ENCODE assay signal across 8 mouse cellular contexts in the genomic region with DNA sequence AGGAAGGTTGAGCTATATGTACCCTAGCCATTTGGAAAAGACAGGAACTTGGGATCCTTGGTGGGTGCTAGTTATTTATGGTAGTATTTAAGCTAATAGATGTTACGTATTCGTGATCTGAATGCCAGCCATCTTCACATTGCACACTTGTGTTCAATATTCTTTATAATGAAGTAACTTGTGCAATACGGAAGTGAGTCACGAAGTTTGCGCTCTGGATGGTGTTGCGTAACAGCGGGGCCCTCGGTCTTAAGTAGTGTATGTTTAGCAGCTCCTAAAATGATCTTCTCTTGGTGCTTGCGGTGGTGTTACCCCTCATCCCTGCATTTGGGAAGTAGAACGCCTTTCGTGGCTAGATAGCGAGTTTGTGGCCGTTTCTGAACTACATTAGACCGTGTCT. TPM values are rescaled to one million over a fixed set of nuclear protein-coding genes. Genes with fewer than 3 reads are reported as not detected.
DNase-seq lines count a peak whose midpoint lies in the region; ATAC-seq and TF ChIP-seq lines count a peak whose summit lies in the region.

No protein-coding gene starts in this region.

- H3K4me2 ChIP-seq in embryonic facial prominence, embryonic 15.5 days (replicated peaks): peak overlapping the region; percentile 95
- H3K4me2 ChIP-seq in hindbrain, embryonic 12.5 days (replicated peaks): peak overlapping the region; percentile 97
- H3K4me2 ChIP-seq in liver, embryonic 11.5 days: peak overlapping the region; percentile 72

- 24% methylated on average over 14 of the region's 14 CpGs for WGBS in embryonic facial prominence, embryonic 15.5 days
- WGBS in hindbrain, embryonic 12.5 days: 37% methylated on average over 14 of the region's 14 CpGs
- WGBS in liver, embryonic 11.5 days: 13% methylated on average over 14 of the region's 14 CpGs

- peak overlapping the region; percentile 58; the same call in 1 of the 2 replicates for H3K9ac ChIP-seq in embryonic facial prominence, embryonic 15.5 days
- peak overlapping the region; percentile 78; the same call in 1 of the 2 replicates for H3K9ac ChIP-seq in hindbrain, embryonic 12.5 days
- H3K9ac ChIP-seq in liver, embryonic 11.5 days (ENCODE audit: low read depth, low read length): peak overlapping the region; percentile 88

- peaks cover 48% of the 10 kb centered on the region for H3K4me1 ChIP-seq in G1E (ENCODE audit: insufficient read depth, low read depth, low read length)
- H3K4me1 ChIP-seq in embryonic facial prominence, embryonic 15.5 days: peaks cover 33% of the 10 kb centered on the region
- peaks cover 22% of the 10 kb centered on the region for H3K4me1 ChIP-seq in hindbrain, embryonic 12.5 days
- peaks cover 6% of the 10 kb centered on the region; the same call in 1 of the 2 replicates for H3K4me1 ChIP-seq in liver, embryonic 11.5 days (replicated peaks; ENCODE audit: control insufficient read depth, insufficient read depth, low read length)

- no peaks in the 10 kb centered on the region for H3K27me3 ChIP-seq in G1E (ENCODE audit: insufficient read depth, low read length)
- H3K27me3 ChIP-seq in embryonic facial prominence, embryonic 15.5 days: no peaks in the 10 kb centered on the region
- no peaks in the 10 kb centered on the region for H3K27me3 ChIP-seq in hindbrain, embryonic 12.5 days
- H3K27me3 ChIP-seq in liver, embryonic 11.5 days (replicated peaks; ENCODE audit: control insufficient read depth, insufficient read depth, low read length): no peaks in the 10 kb centered on the region

- peak overlapping the region; percentile 81 for H3K4me3 ChIP-seq in G1E (ENCODE audit: low read depth, low read length)
- H3K4me3 ChIP-seq in embryonic facial prominence, embryonic 15.5 days (replicated peaks): peak overlapping the region; percentile 97
- peak overlapping the region; percentile 87 for H3K4me3 ChIP-seq in hindbrain, embryonic 12.5 days
- H3K4me3 ChIP-seq in liver, embryonic 11.5 days (ENCODE audit: low read depth, low read length): peak overlapping the region; percentile 73

- H3K36me3 ChIP-seq in G1E (replicated peaks): peaks cover 43% of the 10 kb centered on the region
- peaks cover 18% of the 10 kb centered on the region for H3K36me3 ChIP-seq in embryonic facial prominence, embryonic 15.5 days
- H3K36me3 ChIP-seq in hindbrain, embryonic 12.5 days: peaks cover 25% of the 10 kb centered on the region
- peaks cover 8% of the 10 kb centered on the region for H3K36me3 ChIP-seq in liver, embryonic 11.5 days (ENCODE audit: control insufficient read depth, insufficient read depth, low read length)

- H3K9me3 ChIP-seq in G1E (replicated peaks): no peaks in the 10 kb centered on the region
- H3K9me3 ChIP-seq in embryonic facial prominence, embryonic 15.5 days (replicated peaks): no peaks in the 10 kb centered on the region
- H3K9me3 ChIP-seq in hindbrain, embryonic 12.5 days (replicated peaks): no peaks in the 10 kb centered on the region
- H3K9me3 ChIP-seq in liver, embryonic 11.5 days (ENCODE audit: control insufficient read depth, low read length): no peaks in the 10 kb centered on the region

- peak; percentile 36 for ATAC-seq in G1E (ENCODE audit: extremely low read depth, insufficient number of reproducible peaks, low FRiP score, poor library complexity, severe bottlenecking)
- ATAC-seq in embryonic facial prominence, embryonic 15.5 days (ENCODE audit: insufficient number of reproducible peaks, low FRiP score, low TSS enrichment, low read depth): no peak
- no peak for ATAC-seq in hindbrain, embryonic 12.5 days (ENCODE audit: low FRiP score)
- no peak for ATAC-seq in liver, embryonic 11.5 days (replicated peaks; ENCODE audit: low FRiP score)
- ATAC-seq in monocyte, adult 5-6 weeks (replicated peaks; ENCODE audit: insufficient number of reproducible peaks, low FRiP score, low TSS enrichment, poor library complexity, severe bottlenecking): peak; percentile 57

- no peak for TF ChIP-seq CTCF in G1E (IDR thresholded peaks at IDR 0.05; ENCODE audit: low read depth, low read length)

- peak; percentile 61 to 67 for DNase-seq in B cell, adult 2 months
- DNase-seq in G1E (ENCODE audit: low spot score): peak; percentile 48
- no peak for DNase-seq in liver, embryonic 11.5 days (ENCODE audit: low spot score)
- DNase-seq in retina, postnatal 1 day: no peak
- DNase-seq in cerebellum, adult 8-10 months: no peak

- H3K27ac ChIP-seq in embryonic facial prominence, embryonic 15.5 days (replicated peaks): peak overlapping the region; percentile 80
- H3K27ac ChIP-seq in hindbrain, embryonic 12.5 days: no peak overlapping the region
- peak overlapping the region; percentile 76 for H3K27ac ChIP-seq in liver, embryonic 11.5 days (ENCODE audit: low read depth, low read length)

RNA-seq across cellular contexts. Expression of gene H2afj, which starts 1.0 kb away (rescaled TPM):
- total RNA-seq in G1E (2014; fragmentation: Nextera tagmentation) (17.4 and 23.6 TPM in 2 replicates), G1E (2017) (84.6 and 98.5 TPM in 2 replicates)
- 479 and 625 TPM in 2 replicates for polyA plus RNA-seq in G1E (2012)
- polyA plus RNA-seq in embryonic facial prominence, embryonic 15.5 days (2015; fragmentation: Nextera tagmentation; extraction: Ambion mirVana): 151 and 155 TPM in 2 replicates
- polyA plus RNA-seq in hindbrain, embryonic 12.5 days (2016; fragmentation: Nextera tagmentation; extraction: Ambion mirVana): 115 and 121 TPM in 2 replicates
- 186 and 193 TPM in 2 replicates for polyA plus RNA-seq in liver, embryonic 11.5 days (2014; fragmentation: Nextera tagmentation; extraction: Ambion mirVana)
- 54.2 to 78.4 TPM (median 59.5 TPM) in 3 replicates for total RNA-seq in monocyte, adult 5-6 weeks (2017)

RNA-seq across cellular contexts. Expression of gene Hist4h4, which starts 4.9 kb away (rescaled TPM):
- total RNA-seq in G1E (2014; fragmentation: Nextera tagmentation) (179 and 196 TPM in 2 replicates), G1E (2017) (60.9 and 79.0 TPM in 2 replicates)
- 0.89 and 6.6 TPM in 2 replicates for polyA plus RNA-seq in G1E (2012)
- polyA plus RNA-seq in embryonic facial prominence, embryonic 15.5 days (2015; fragmentation: Nextera tagmentation; extraction: Ambion mirVana): 0.53 and 0.69 TPM in 2 replicates
- polyA plus RNA-seq in hindbrain, embryonic 12.5 days (2016; fragmentation: Nextera tagmentation; extraction: Ambion mirVana): 0.51 and 0.72 TPM in 2 replicates
- polyA plus RNA-seq in liver, embryonic 11.5 days (2014; fragmentation: Nextera tagmentation; extraction: Ambion mirVana): 0.43 and 0.88 TPM in 2 replicates
- total RNA-seq in monocyte, adult 5-6 weeks (2017): 2.3 to 11.2 TPM (median 4.9 TPM) in 3 replicates

RNA-seq across cellular contexts. Expression of gene BC049715, which starts 18.3 kb away (rescaled TPM):
- 2.0 and 2.6 TPM in 2 replicates for total RNA-seq in G1E (2014; fragmentation: Nextera tagmentation)
- 1.5 and 1.9 TPM in 2 replicates for total RNA-seq in G1E (2017)
- polyA plus RNA-seq in G1E (2012): 2.6 and 4.2 TPM in 2 replicates
- 1.2 and 3.7 TPM in 2 replicates for polyA plus RNA-seq in embryonic facial prominence, embryonic 15.5 days (2015; fragmentation: Nextera tagmentation; extraction: Ambion mirVana)
- 1.3 and 2.5 TPM in 2 replicates for polyA plus RNA-seq in hindbrain, embryonic 12.5 days (2016; fragmentation: Nextera tagmentation; extraction: Ambion mirVana)
- 2.3 and 2.6 TPM in 2 replicates for polyA plus RNA-seq in liver, embryonic 11.5 days (2014; fragmentation: Nextera tagmentation; extraction: Ambion mirVana)
- total RNA-seq in monocyte, adult 5-6 weeks (2017): 0.96 to 3.7 TPM (median 2.5 TPM) in 3 replicates

RNA-seq across cellular contexts. Expression of gene Wbp11, which starts 19.0 kb away (rescaled TPM):
- 172 and 202 TPM in 2 replicates for total RNA-seq in G1E (2014; fragmentation: Nextera tagmentation)
- 35.3 and 49.0 TPM in 2 replicates for total RNA-seq in G1E (2017)
- polyA plus RNA-seq in G1E (2012): 307 and 347 TPM in 2 replicates
- 92.0 and 104 TPM in 2 replicates for polyA plus RNA-seq in embryonic facial prominence, embryonic 15.5 days (2015; fragmentation: Nextera tagmentation; extraction: Ambion mirVana)
- 112 and 123 TPM in 2 replicates for polyA plus RNA-seq in hindbrain, embryonic 12.5 days (2016; fragmentation: Nextera tagmentation; extraction: Ambion mirVana)
- polyA plus RNA-seq in liver, embryonic 11.5 days (2014; fragmentation: Nextera tagmentation; extraction: Ambion mirVana): 165 and 168 TPM in 2 replicates
- 46.3 to 120 TPM (median 81.0 TPM) in 3 replicates for total RNA-seq in monocyte, adult 5-6 weeks (2017)

RNA-seq across cellular contexts. Expression of gene Smco3, which starts 26.2 kb away (rescaled TPM):
- total RNA-seq in G1E (2014; fragmentation: Nextera tagmentation): not detected in 2 replicates
- 0.12 and 0.38 TPM in 2 replicates for total RNA-seq in G1E (2017)
- polyA plus RNA-seq in G1E (2012): not detected in 2 replicates
- 2.1 and 2.5 TPM in 2 replicates for polyA plus RNA-seq in embryonic facial prominence, embryonic 15.5 days (2015; fragmentation: Nextera tagmentation; extraction: Ambion mirVana)
- 0.49 and 1.1 TPM in 2 replicates for polyA plus RNA-seq in hindbrain, embryonic 12.5 days (2016; fragmentation: Nextera tagmentation; extraction: Ambion mirVana)
- not detected in 2 replicates for polyA plus RNA-seq in liver, embryonic 11.5 days (2014; fragmentation: Nextera tagmentation; extraction: Ambion mirVana)
- total RNA-seq in monocyte, adult 5-6 weeks (2017): 0.49 TPM in 1 of 3 replicates, not detected in the others

Comparison
In these comparisons a context has a peak if more than half of its experiments do, and no peak if none do; other contexts are left out.
1. DNase-seq: peak in B cell, adult 2 months (2 of 2) and G1E (single experiment); none in liver, embryonic 11.5 days (single experiment), retina, postnatal 1 day (single experiment) and cerebellum, adult 8-10 months (single experiment).
2. ATAC-seq: peak in G1E (single experiment) and monocyte, adult 5-6 weeks (single experiment); none in embryonic facial prominence, embryonic 15.5 days (single experiment), hindbrain, embryonic 12.5 days (single experiment) and liver, embryonic 11.5 days (single experiment).
3. Peak in every context shown above with its lines, with median percentiles within 50 percentile points of each other: H3K4me3 ChIP-seq, H3K4me2 ChIP-seq and H3K9ac ChIP-seq.